Mouse (Mus musculus): Measurements from ENCODE around the gene Cfap300. TPM values are rescaled to one million over a fixed set of nuclear protein-coding genes. Genes with fewer than 3 reads are reported as not detected.
A peak's percentile ranks its signal among the peaks of the same experiment; 100 is the strongest.

Cfap300 gene
- polyA plus RNA-seq, 1 experiment from 2014 or later = 18.6 TPM

- Histone ChIP-seq H3K27me3 (no peaks in the 10 kb centered on the region), H3K9ac (no peak overlapping the region), H3K4me3 (replicated peaks) (no peak overlapping the region), H3K4me1 (no peaks in the 10 kb centered on the region), H3K4me2 (no peak overlapping the region), H3K36me3 (replicated peaks) (no peaks in the 10 kb centered on the region), H3K27ac (no peak overlapping the region), H3K9me3 (no peaks in the 10 kb centered on the region)
- 0 out of 2 replicates have a peak, but pooled peaks have one; percentile 44 for ATAC-seq (ENCODE audit: low FRiP score)
- WGBS = 55% methylated on average over 11 of the region's 20 CpGs
These were observed 25.2 kb downstream of the Cfap300 start for GRCm38 (mm10) chr9:8017253-8017913.

DNA sequence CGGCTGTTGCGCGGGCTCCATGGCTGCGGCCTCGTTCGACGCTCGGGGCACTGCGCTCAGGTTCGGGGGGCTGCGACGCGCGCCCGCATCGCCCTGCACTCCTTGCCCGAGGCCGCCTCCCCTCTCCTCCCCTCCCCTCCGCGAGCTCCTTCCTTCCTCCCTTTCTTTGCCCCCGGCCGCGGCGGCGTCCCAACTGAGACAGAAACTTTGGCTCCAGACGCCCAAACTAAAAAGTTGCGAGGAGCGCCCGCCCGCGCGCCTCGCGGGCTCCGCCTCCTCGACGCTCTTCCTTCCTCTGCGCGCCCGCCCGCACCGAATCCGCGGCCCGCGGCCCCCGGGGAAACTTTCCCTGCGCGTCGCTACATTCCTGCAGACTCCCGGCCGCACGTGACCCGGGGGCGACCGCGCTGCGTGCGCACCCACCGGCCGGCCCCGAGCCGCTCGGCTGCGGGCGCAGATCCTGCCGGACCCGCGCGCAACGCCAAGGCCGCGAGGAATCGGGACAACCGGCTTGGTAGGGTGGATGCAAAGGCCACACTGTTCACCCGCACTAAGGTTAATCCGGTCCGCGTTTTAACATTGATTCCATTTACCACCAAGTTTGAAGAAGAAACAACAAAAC, 38.1 kb downstream of the Cfap300 start, which contains the start of gene Yap1:
Gene Yap1 (minus strand): TSS at position 227 of the 622 bp plus-strand sequence.
- H3K36me3 ChIP-seq (replicated peaks) = peaks cover 7% of the 10 kb centered on the region
- under 1% methylated on average over 52 of the region's 79 CpGs for WGBS

DNA sequence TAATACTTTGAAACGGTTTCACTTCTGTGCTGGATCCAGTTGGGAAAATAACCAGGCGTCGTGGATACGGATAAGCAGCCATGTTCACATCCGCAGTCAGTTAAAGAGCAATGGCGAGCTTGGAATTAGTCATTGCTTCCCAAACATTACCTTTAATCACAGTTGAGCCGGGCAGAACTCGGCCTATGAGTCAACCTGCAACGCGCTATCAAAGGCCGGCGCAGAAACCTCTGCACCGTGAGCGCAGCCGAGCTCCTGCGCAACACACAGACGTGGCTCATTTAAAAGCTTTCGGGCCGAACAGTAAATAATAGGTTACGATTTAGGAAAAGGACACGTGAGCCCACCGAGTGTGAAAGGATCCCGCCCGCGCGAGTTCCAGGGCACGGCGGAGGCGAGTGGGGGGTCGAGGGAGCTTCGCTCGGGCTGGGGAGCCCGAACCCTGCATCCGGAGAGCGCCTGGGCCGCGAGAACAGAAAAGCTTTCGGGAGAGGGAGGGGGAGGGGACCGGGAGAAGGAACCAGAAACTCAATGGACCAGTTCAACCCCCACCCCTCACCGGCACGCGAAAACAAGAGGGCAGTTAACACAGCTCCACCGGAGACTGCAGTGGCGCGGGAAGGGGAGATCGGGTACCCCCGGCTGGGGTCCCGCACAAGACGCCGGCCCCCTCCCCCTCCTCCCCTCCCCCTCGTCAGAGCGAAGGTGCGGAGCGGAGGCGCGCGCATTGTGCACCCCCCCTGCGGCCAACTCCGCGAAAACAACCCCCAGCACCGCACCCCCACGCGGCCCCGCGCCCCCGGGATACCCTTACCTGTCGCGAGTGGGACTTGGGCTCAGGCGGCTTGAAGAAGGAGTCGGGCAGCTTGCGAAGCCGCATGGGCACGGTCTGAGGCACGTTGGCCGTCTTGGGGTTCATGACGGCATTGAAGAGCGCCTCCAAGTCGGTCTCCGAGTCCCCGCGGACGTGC, 39.0 kb downstream of the Cfap300 start:
- Histone ChIP-seq H3K36me3 (replicated peaks) (peaks cover 12% of the 10 kb centered on the region), H3K4me2 (peak overlapping the region; percentile 78), H3K9me3 (no peaks in the 10 kb centered on the region), H3K27me3 (no peaks in the 10 kb centered on the region), H3K9ac (peak overlapping the region; percentile 87), H3K27ac (peak overlapping the region; percentile 96), H3K4me3 (replicated peaks) (peak overlapping the region; percentile 84), H3K4me1 (peaks cover 26% of the 10 kb centered on the region)
- WGBS = under 1% methylated on average over 79 of the region's 82 CpGs
- peak; percentile 75 for ATAC-seq (ENCODE audit: low FRiP score)

More for the DNA sequence above, 38.1 kb downstream of the Cfap300 start, which contains the start of gene Yap1:
- no peaks in the 10 kb centered on the region for H3K9me3 ChIP-seq
- peak within 1 kb of the TSS; percentile 96 for H3K27ac ChIP-seq
- peak; percentile 88 for ATAC-seq (ENCODE audit: low FRiP score)
- H3K4me3 ChIP-seq (replicated peaks) = peak within 1 kb of the TSS; percentile 84
- peak within 1 kb of the TSS; percentile 78 for H3K4me2 ChIP-seq
- H3K27me3 ChIP-seq = no peaks in the 10 kb centered on the region
- H3K4me1 ChIP-seq = peaks cover 24% of the 10 kb centered on the region
- H3K9ac ChIP-seq = peak within 1 kb of the TSS; percentile 87

DNA sequence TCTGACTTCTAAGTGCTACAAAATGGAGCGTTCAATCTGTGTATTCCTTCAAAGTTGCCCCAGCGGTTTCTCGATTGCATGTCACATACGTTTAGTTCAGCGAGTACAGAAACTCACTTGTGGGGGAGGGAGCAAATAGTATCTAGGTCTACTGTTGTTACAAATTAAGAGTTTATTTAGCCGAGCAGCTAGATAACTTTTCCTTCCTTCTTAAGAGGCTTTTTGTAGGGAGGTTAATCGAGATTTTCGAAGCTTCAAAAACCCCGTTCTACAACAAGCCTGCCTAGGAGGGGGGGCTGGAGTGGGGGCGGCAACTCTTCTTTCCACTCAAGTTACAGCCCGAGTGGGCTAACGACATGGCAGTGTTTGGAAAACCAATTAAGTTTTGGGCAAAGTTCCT, 39.8 kb downstream of the Cfap300 start:
- Histone ChIP-seq H3K4me3 (replicated peaks) (peak overlapping the region; percentile 84), H3K27ac (no peak overlapping the region), H3K9me3 (no peaks in the 10 kb centered on the region), H3K4me2 (peak overlapping the region; percentile 78), H3K27me3 (no peaks in the 10 kb centered on the region), H3K4me1 (peaks cover 26% of the 10 kb centered on the region), H3K9ac (peak overlapping the region; percentile 87), H3K36me3 (replicated peaks) (peaks cover 15% of the 10 kb centered on the region)
- 2% methylated on average over 12 of the region's 12 CpGs for WGBS
- no peak for ATAC-seq (ENCODE audit: low FRiP score)

DNA sequence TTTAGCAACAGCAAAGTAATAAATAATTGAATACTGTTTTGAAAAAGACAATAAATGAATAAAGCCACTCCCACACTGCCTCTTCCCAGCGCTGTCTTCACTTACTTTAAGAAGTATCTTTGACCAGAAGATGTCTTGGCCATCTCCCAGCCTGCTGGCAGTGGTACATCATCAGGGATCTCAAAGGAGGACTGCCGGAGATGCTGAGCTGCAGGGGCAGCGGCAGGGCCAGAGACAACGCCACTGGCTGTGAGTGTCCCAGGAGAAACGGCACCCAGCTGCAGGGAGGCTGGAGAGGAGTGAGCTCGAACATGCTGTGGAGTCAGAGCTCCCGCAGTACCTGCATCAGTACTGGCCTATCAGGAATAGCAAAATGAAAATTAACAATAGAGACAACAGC, 41.3 kb downstream of the Cfap300 start:
- Histone ChIP-seq H3K9ac (no peak overlapping the region; the same call in 1 of the 2 replicates), H3K4me1 (peaks cover 26% of the 10 kb centered on the region), H3K27me3 (no peaks in the 10 kb centered on the region), H3K4me2 (peak overlapping the region; percentile 31), H3K27ac (no peak overlapping the region), H3K9me3 (no peaks in the 10 kb centered on the region), H3K4me3 (replicated peaks) (no peak overlapping the region), H3K36me3 (replicated peaks) (peaks cover 18% of the 10 kb centered on the region)
- WGBS = 58% methylated on average over 7 of the region's 7 CpGs
- no peak for ATAC-seq (ENCODE audit: low FRiP score)

DNA sequence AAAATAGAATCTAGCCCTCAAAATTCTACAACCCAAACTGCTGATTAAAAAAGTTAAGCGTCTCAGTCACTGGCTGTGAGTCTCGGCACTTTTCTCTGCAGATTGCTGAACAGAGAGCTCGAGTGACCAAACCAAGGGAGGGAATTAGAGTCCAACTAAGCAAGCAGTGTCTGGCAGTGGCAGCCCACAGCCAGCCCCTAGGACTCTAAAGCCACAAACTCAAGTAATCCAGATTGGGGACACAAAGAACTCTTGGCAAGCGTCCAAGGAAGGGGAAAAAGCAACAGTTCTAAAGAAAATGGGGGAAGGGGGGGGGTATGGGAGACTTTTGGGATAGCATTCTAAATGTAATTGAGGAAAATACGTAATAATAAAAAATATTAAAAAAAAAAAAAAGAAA, 48.3 kb downstream of the Cfap300 start:
- Histone ChIP-seq H3K36me3 (replicated peaks) (peaks cover 25% of the 10 kb centered on the region), H3K4me1 (no peaks in the 10 kb centered on the region; the same call in 1 of the 2 replicates), H3K9me3 (no peaks in the 10 kb centered on the region), H3K4me2 (no peak overlapping the region), H3K9ac (no peak overlapping the region), H3K27ac (no peak overlapping the region), H3K4me3 (replicated peaks) (no peak overlapping the region), H3K27me3 (no peaks in the 10 kb centered on the region)
- 65% methylated on average over 5 of the region's 5 CpGs for WGBS
- peak; percentile 57; the same call in 1 of the 2 replicates for ATAC-seq (ENCODE audit: low FRiP score)

DNA sequence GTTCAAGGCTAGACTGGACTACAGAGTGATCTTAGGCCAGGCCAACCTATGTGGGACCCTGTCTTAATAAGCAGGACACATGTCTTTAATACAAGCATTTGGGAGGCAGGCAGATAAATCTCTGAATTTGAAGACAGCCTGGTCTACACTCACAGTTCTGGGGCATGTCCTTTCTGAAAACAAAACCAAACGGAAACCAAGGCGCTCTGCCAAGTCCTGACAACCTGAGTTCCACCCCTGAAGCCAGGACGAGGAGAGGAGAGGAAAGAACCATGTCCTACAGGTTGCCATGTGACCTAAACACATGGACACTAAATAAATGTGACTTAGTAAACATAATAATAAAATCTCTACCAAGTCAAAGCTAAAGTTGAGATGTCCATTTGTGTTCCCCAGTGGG, 50.0 kb downstream of the Cfap300 start:
- WGBS = 91% methylated on average over 3 of the region's 3 CpGs

GRCm38 (mm10) chr9:7990897-7991296, 51.7 kb downstream of the Cfap300 start:
- Histone ChIP-seq H3K4me2 (no peak overlapping the region), H3K9me3 (no peaks in the 10 kb centered on the region), H3K36me3 (replicated peaks) (peaks cover 33% of the 10 kb centered on the region), H3K9ac (no peak overlapping the region), H3K27ac (no peak overlapping the region), H3K27me3 (no peaks in the 10 kb centered on the region), H3K4me3 (replicated peaks) (no peak overlapping the region), H3K4me1 (no peaks in the 10 kb centered on the region; the same call in 1 of the 2 replicates)
- no peak for ATAC-seq (ENCODE audit: low FRiP score)
- WGBS = 85% methylated on average over 4 of the region's 4 CpGs

More for the DNA sequence above, 50.0 kb downstream of the Cfap300 start:
- no peaks in the 10 kb centered on the region for H3K27me3 ChIP-seq
- H3K36me3 ChIP-seq (replicated peaks) = peaks cover 26% of the 10 kb centered on the region
- H3K9ac ChIP-seq = no peak overlapping the region
- no peaks in the 10 kb centered on the region; the same call in 1 of the 2 replicates for H3K4me1 ChIP-seq
- no peak overlapping the region for H3K4me3 ChIP-seq (replicated peaks)
- ATAC-seq (ENCODE audit: low FRiP score) = no peak
- no peak overlapping the region for H3K4me2 ChIP-seq
- no peaks in the 10 kb centered on the region for H3K9me3 ChIP-seq
- H3K27ac ChIP-seq = no peak overlapping the region

- H3K36me3 ChIP-seq (replicated peaks) = peaks cover 24% of the 10 kb centered on the region
- no peak for ATAC-seq (ENCODE audit: low FRiP score)
- WGBS = 90% methylated on average over 5 of the region's 5 CpGs
These were observed 55.5 kb downstream of the Cfap300 start for GRCm38 (mm10) chr9:7987119-7987518.

GRCm38 (mm10) chr9:7984287-7984686, 58.3 kb downstream of the Cfap300 start:
- 73% methylated on average over 4 of the region's 4 CpGs for WGBS
- Histone ChIP-seq H3K9ac (no peak overlapping the region), H3K4me3 (replicated peaks) (no peak overlapping the region), H3K36me3 (replicated peaks) (peaks cover 22% of the 10 kb centered on the region; the same call in 1 of the 2 replicates), H3K27ac (no peak overlapping the region), H3K9me3 (no peaks in the 10 kb centered on the region), H3K4me2 (no peak overlapping the region), H3K27me3 (no peaks in the 10 kb centered on the region), H3K4me1 (no peaks in the 10 kb centered on the region)
- no peak for ATAC-seq (ENCODE audit: low FRiP score)

More at GRCm38 (mm10) chr9:7987119-7987518, 55.5 kb downstream of the Cfap300 start:
- no peak overlapping the region for H3K4me3 ChIP-seq (replicated peaks)
- H3K27ac ChIP-seq = no peak overlapping the region
- H3K27me3 ChIP-seq = no peaks in the 10 kb centered on the region
- no peak overlapping the region for H3K4me2 ChIP-seq
- no peaks in the 10 kb centered on the region for H3K9me3 ChIP-seq
- H3K9ac ChIP-seq = no peak overlapping the region
- no peaks in the 10 kb centered on the region for H3K4me1 ChIP-seq

GRCm38 (mm10) chr9:7983665-7984064, 59.0 kb downstream of the Cfap300 start:
- Histone ChIP-seq H3K4me1 (no peaks in the 10 kb centered on the region), H3K9me3 (no peaks in the 10 kb centered on the region), H3K9ac (no peak overlapping the region), H3K27ac (no peak overlapping the region), H3K4me2 (no peak overlapping the region), H3K4me3 (replicated peaks) (no peak overlapping the region), H3K36me3 (replicated peaks) (peaks cover 22% of the 10 kb centered on the region; the same call in 1 of the 2 replicates), H3K27me3 (no peaks in the 10 kb centered on the region)
- WGBS = 9% methylated on average over 2 of the region's 2 CpGs
- ATAC-seq (ENCODE audit: low FRiP score) = no peak

- Histone ChIP-seq H3K9ac (no peak overlapping the region), H3K27me3 (no peaks in the 10 kb centered on the region), H3K4me2 (no peak overlapping the region), H3K36me3 (replicated peaks) (peaks cover 6% of the 10 kb centered on the region; the same call in 1 of the 2 replicates), H3K9me3 (no peaks in the 10 kb centered on the region), H3K4me3 (replicated peaks) (no peak overlapping the region), H3K27ac (no peak overlapping the region), H3K4me1 (no peaks in the 10 kb centered on the region)
- ATAC-seq (ENCODE audit: low FRiP score) = no peak
- WGBS = 89% methylated on average over 2 of the region's 2 CpGs
These were observed 62.5 kb downstream of the Cfap300 start for GRCm38 (mm10) chr9:7980162-7980561.
